Mouse (Mus musculus): ENCODE measurements around the gene Padi4.

Padi4 gene

GRCm38 (mm10) chr4:140742543-140742942 lies 31.5 kb downstream of the Padi4 start, which contains the start of gene Padi6:
Gene Padi6, minus strand, starts transcription at chr4:140742643.
- in situ Hi-C loops (cut with MboI; ENCODE audit: low sequenced_read_pairs): no loop called here

DNA sequence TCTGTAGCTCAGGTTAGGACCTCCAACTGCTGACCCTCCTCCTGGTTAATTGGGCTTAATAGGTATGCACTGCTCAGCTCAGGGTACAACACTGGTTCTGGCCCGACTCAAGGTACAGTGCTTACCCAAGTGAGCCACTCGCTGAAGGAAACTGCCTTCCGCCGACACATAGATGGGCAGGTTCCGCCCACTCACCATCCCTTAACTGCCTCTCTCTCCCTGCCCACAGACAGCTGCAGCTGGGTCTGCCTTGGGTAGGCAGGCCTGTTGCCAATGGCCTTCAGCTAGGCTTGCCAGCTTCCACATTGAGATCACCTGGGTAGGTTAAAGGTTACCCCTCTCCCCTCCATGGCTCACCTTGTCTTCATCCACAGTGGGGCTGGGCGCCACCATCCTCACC lies 32.6 kb downstream of the Padi4 start:
- in situ Hi-C loops (cut with MboI; ENCODE audit: low sequenced_read_pairs): no loop called here

DNA sequence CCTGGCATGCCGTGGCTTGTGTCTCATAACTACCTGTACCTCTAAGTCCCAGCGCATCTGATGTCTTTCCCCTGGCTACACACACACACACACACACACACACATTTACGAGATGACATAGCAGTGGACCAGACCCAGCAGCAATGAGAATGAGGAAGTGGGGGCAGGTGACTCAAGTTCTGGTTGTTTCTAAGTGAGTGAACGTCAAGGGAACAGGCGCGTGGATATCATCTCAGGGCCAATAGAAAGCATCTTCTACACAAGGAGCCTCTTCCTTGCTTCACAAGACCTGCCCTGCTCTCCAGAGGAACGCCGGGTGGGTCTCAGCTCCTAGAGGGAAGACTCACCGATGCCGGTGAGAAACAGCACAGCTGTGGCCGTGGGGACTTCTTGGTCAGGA lies 33.4 kb downstream of the Padi4 start:
- in situ Hi-C loops (cut with MboI; ENCODE audit: low sequenced_read_pairs): no loop called here

DNA sequence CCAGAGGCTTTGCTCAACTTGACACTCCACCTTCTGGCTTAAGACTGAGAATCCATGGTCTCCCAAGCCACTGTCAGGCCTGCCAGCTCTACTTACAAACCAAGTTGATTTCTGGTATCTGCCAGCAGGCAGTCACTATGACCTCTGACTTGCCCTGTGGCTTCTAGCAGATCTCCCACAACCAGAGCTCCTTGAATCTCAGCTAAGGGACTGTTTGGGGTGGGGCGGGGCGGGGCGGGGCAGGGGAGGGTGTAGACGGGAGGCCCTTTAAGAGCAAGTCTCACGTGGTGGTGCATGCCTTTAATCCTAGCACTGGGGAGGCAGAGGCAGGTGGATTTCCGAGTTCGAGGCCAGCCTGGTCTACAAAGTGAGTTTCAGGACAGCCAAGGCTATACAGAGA lies 41.2 kb downstream of the Padi4 start:
- in situ Hi-C loops (cut with MboI; ENCODE audit: low sequenced_read_pairs): no loop called here

DNA sequence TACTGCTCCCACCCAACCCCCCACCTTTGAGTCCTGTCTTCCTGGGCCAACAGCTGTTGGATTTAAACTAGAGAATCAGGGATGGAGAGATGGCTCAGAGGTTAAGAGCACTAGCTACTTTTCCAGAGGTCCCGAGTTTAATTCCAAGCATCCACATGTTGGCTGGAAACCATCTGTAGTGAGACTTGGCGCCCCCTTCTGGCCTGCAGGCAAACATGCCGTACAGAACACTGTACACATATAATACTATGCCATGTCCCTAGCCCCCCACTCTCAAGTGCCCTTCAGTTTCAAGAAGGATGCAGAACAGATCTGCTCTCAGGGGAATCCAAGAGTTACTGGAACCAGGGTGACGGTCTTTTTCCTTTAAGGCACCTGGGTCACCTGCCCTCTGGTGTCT lies 42.4 kb downstream of the Padi4 start:
- in situ Hi-C loops (cut with MboI; ENCODE audit: low sequenced_read_pairs): no loop called here

- in situ Hi-C loops (cut with MboI; ENCODE audit: low sequenced_read_pairs): no loop called here
Measured at GRCm38 (mm10) chr4:140726907-140727306, 47.1 kb downstream of the Padi4 start.

DNA sequence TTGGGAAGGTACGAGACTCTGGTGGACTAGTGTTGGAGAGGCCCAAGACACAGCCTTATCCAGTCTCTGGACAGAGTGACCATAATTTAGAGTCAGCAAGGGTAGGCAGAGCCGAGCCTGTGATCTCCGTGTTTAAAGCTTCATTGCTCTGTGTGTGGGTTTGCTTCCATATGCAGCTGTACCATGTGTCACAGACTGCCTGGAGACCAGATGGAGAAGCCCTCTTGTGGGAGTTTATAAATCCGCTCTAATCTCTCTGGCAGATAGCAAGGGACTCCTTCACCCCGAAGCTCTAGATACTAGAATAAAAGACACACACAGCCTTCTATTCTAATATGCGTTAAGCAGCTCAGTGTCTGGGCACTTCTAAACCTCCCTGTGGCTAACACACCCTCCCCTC lies 49.3 kb downstream of the Padi4 start:
- in situ Hi-C loops (cut with MboI; ENCODE audit: low sequenced_read_pairs): no loop called here

DNA sequence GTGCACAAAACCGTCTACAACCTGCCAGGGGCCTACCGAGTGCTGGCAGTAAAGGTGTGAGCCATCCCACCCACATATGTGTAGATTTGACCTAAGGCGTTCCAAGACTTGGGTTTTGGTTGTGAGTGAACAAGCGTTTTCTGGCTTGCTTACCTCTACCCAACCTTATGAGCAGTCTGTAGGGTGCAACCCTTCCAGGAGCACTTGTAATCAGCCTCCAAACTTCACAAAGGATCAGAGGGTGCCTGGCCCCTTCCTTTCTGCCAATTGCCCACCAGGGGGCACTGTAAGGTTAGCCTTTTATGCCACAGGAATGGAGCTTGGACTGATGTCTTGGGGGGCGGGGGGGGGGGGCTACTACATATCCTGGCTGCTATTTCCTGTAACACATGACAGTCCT lies 50.2 kb downstream of the Padi4 start:
- in situ Hi-C loops (cut with MboI; ENCODE audit: low sequenced_read_pairs): no loop called here

DNA sequence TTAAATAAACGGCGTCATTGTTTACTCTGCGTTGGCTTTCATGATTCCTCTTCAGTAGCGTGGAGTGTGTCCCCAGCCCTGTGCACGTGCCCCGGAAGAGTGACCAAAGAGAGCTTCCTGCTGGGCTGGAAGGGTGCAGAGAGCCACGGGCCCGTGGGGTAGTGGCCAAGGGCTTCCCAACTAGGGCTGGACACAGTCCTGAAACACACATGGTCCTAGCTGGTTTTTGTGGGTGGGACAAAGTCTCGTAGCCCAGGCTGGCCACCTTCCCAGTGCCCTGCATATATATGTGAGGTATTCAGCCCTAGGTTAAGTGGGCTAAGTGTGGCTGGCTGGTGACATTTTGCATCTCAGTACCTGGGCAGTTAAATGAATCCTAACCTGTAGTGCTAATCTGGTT lies 50.8 kb downstream of the Padi4 start:
- in situ Hi-C loops (cut with MboI; ENCODE audit: low sequenced_read_pairs): no loop called here

DNA sequence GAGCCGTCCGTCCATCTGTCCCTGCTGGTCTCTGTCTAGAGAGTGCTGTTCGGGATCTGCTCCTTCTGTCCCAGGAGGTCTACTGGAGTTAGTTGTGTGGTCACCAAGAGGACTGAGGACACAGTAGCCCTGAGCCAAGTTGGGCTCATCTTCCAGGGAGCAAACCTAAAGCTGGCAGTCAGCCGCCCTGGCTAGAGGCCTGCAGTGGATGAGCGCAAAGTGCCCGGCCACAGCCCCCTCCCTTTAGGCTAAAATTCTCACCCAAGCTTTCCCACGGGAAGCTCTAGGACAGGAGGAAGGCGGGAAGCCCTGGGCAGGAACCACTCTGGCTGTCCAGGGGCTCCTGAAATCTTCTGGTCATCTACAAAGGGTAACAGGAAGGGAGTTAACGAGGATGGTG lies 51.3 kb downstream of the Padi4 start:
- in situ Hi-C loops (cut with MboI; ENCODE audit: low sequenced_read_pairs): no loop called here

GRCm38 (mm10) chr4:140721968-140722490 lies 52.0 kb downstream of the Padi4 start:
- in situ Hi-C loops (cut with MboI; ENCODE audit: low sequenced_read_pairs): no loop called here

- in situ Hi-C loops (cut with MboI; ENCODE audit: low sequenced_read_pairs): no loop called here
Measured at GRCm38 (mm10) chr4:140720091-140720490, 53.9 kb downstream of the Padi4 start.

GRCm38 (mm10) chr4:140718436-140718835 lies 55.6 kb downstream of the Padi4 start:
- in situ Hi-C loops (cut with MboI; ENCODE audit: low sequenced_read_pairs): no loop called here

GRCm38 (mm10) chr4:140716994-140717393 lies 57.0 kb downstream of the Padi4 start:
- in situ Hi-C loops (cut with MboI; ENCODE audit: low sequenced_read_pairs): no loop called here

DNA sequence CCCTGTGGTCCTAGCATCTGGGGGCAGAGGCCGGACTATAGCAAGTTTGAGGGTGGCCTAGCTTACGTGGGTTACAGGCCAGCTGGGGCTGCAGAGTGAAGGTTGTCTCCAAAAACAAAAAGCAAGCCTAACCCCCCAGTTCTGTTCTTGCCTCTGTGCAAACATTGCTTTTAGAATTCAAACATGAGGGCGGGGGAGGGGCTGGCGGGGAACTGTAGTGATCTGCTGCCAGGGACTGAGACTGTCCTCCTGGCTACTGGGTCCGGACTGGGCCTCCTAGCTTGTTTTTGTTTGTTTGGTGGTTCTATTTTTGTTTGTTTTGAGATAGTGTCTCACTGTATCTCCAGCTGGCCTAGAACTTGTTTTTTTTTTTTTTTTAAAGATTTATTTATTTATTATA lies 59.5 kb downstream of the Padi4 start:
- in situ Hi-C loops (cut with MboI; ENCODE audit: low sequenced_read_pairs): no loop called here

DNA sequence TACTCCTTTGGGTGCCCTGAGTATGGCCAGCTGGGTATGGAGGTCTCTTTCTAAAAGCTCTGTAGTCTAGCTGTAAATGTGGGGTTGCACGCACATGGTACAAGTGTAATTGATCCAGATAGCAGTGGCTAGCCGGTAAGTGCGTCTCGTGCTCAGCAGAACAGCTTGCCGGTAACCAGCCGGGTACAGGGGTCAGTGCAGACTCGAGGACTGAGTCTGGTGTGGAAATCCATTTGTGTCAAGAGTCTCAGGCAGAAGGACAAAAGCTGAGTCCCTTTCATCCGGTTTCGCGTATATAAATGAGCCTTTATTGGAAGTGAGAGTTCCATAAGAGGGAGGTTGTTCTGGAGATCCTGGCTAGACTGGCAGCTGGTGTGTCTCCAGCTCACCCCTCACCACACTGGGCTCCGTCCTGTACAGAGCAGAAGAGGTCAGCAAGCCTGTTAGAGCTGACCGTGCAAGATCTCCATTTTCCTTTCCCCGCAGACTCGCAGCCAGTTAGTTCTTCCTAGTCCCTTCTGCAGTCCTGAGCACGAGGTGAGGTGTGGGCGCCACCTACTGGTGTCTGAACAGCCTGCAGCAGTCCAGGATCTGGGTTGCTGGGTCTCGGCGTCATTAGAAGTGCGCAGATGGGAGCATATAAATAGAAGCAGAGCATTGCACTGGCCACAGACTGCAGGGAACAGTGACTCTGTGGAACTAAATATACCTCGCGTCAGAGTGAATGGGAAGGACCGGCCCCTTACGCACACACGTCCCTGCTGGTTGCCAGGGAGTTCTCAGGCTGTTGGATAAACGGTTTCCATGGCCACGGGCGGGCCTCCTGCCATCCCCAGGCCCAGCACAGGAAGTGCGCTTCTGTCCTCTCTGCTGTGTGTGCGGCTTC lies 60.3 kb downstream of the Padi4 start:
- in situ Hi-C loops (cut with MboI; ENCODE audit: low sequenced_read_pairs): no loop called here

DNA sequence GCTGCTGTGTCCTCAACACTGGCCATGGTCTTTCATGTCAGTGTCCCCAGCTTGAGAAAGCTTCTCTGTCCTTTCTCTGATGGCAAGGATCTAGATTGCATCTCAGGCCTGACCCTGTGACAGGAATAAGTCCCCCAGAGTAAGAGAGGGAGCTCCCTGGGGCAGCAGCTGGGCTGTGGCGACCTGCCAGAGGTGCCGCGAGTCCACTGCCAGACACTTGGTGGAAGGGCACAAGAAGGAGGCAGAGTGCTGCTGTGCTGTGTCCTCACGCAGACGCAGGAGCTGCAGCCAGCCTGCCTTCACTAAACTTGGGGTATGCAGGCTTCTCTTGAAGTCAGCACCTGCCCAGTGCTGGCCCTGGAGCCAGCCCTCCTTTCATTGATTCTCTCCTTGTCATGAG lies 62.7 kb downstream of the Padi4 start:
- in situ Hi-C loops (cut with MboI; ENCODE audit: low sequenced_read_pairs): no loop called here

DNA sequence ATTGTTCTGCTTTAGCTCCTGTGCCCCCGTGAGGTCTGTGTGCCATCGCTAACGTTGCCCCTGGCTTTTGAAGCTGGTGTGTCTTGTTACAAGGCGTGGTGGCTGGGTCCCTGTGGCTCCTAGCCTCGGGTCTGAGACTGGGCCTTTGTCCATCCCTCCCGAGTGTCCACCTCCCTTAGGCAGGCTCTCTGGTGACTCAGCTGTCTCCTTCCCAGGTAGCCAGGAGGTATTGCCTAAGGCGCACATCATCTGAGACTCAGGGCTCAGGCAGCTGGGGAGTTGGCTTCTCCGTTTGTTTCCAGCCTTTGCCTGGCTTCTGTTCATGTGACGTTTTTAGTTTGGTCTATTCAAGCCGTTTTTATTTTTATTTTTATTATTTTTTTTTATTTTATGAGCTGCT lies 63.3 kb downstream of the Padi4 start:
- in situ Hi-C loops (cut with MboI; ENCODE audit: low sequenced_read_pairs): no loop called here

DNA sequence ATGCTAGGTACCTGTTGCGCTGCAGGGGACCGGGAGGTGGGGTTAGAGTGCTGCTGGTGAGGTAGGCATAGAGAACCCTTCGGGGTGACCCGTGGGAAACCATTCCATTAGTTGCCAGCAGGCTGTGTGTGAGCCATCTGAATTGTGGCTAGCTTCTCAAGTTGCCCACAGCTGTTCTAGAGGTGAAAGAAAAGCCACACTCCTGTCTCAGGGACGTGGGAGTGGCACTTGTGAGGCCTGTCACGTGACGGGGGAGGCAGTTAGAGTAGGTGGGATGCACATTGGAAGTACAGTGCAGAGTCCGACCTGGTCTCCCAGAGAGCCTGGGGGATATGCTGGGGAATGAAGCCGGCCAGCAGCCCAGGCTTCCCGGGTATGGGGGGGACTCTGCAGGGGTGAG lies 64.4 kb downstream of the Padi4 start:
- in situ Hi-C loops (cut with MboI; ENCODE audit: low sequenced_read_pairs): no loop called here

DNA sequence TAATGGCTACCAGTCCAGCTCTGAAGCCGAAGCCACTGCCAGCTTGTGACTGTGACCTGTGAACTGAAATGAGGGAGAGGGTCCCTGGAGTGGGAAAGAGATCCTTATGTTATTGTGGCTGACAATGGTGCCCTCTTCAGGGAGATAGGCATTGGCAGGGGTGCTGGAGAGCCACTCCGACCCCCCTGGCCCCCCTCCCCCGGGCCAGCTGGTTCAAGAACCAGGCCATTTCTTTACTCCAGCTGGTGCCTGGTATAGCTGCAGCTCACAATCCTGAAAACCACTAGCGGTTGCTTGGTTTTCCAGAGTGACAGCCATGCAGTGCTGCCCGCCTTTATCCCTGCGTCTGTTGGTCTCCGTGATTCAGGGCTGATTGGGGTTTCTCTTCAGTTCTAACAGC lies 64.9 kb downstream of the Padi4 start:
- in situ Hi-C loops (cut with MboI; ENCODE audit: low sequenced_read_pairs): no loop called here

GRCm38 (mm10) chr4:140708297-140708927 lies 65.6 kb downstream of the Padi4 start:
- in situ Hi-C loops (cut with MboI; ENCODE audit: low sequenced_read_pairs): no loop called here

DNA sequence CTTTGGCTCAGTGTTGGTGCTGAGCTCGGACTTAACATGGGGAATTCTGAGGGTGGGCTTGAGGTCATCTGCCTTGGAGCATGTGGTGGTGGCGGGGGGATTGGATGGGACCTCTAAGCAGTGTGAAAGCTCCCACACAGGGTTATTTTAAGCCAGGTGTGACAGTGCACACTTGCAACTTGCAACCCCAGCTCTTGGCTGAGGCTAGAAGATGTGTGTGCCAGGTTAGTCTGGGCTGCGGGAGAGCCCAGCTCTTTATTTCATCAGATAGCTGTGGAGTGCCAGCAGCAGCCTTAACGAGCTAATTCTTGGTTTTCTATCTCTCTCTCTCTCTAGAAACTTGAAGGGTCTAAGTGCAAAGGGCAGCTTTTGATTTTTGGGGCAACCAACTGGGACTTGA lies 66.4 kb downstream of the Padi4 start:
- in situ Hi-C loops (cut with MboI; ENCODE audit: low sequenced_read_pairs): no loop called here
